9 mouse cellular contexts compared by ENCODE assay signal in the genomic region with DNA sequence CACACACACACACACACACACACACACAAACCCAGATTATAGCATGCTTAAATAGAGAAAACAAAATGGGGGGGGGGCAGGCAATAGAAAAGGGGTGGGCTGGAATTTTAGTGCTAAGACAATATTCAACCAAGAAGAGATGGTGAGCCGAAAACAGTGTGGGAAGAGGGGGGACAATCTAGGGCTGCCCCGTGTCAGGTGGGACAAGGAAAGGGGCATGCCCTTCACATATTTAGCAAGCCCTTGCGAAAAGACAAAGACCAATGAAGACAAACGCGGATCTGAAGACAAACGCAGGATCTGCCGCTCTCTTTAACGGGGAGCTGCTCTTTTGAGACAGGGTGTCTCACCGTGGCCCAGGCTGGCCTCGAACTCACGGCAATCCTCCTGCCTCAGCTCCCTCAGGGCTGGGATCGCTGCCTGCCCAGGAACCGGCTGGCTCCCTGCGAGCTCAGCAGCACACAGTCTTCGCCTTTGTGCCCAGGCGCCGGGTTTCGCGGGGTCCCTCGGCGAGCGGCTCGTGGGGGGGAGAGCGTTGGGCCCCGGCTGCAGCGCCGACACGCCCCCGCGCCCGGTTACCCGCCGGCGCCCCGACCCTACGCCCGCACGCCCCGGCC. TPM values are rescaled to one million over a fixed set of nuclear protein-coding genes. Genes with fewer than 3 reads are reported as not detected.
DNase-seq lines count a peak whose midpoint lies in the region; ATAC-seq and TF ChIP-seq lines count a peak whose summit lies in the region.
"Had no signal": no experiment of that assay in that cellular context is flagged by ENCODE, and none has a peak within 500 bp of the region (broad histone marks: within the 10 kb centered on the region; RNA-seq: fewer than 3 reads in every experiment).

No protein-coding gene starts in this region.

- ATAC-seq in lung, embryonic 14.5 days (ENCODE audit: insufficient read depth) = peak; percentile 36
- ATAC-seq in forebrain, embryonic 11.5 days (replicated peaks; ENCODE audit: low FRiP score) = peak; percentile 53
- ATAC-seq in limb, embryonic 14.5 days (ENCODE audit: low FRiP score, low read depth) = no peak

- H3K27ac ChIP-seq in lung, embryonic 14.5 days (ENCODE audit: low read depth) = no peak overlapping the region
- peak overlapping the region; percentile 39; the same call in 1 of the 2 replicates for H3K27ac ChIP-seq in forebrain, embryonic 11.5 days (ENCODE audit: low read depth, low read length)
- H3K27ac ChIP-seq in limb, embryonic 14.5 days (replicated peaks; ENCODE audit: low read depth, low read length) = no peak overlapping the region
- no peak overlapping the region for H3K27ac ChIP-seq in small intestine, adult 2 months (ENCODE audit: insufficient read depth, low read depth, low read length)

- WGBS in lung, embryonic 14.5 days = 2% methylated on average over 24 of the region's 39 CpGs
- 2% methylated on average over 38 of the region's 39 CpGs for WGBS in forebrain, embryonic 11.5 days
- 5% methylated on average over 19 of the region's 39 CpGs for WGBS in limb, embryonic 14.5 days
- 3% methylated on average over 39 of the region's 39 CpGs for WGBS in small intestine, adult 2 months

- TF ChIP-seq CTCF in lung, embryonic 14.5 days (IDR thresholded peaks at IDR 0.05; ENCODE audit: low read depth) = no peak
- TF ChIP-seq CTCF in small intestine, adult 2 months (IDR thresholded peaks at IDR 0.05; ENCODE audit: extremely low read depth, insufficient read length, insufficient replicate concordance, low read depth, low read length) = no peak

- H3K9me3 ChIP-seq in lung, embryonic 14.5 days (ENCODE audit: low read depth, low read length) = peaks cover 9% of the 10 kb centered on the region; the same call in 1 of the 2 replicates
- H3K9me3 ChIP-seq in forebrain, embryonic 11.5 days (ENCODE audit: control insufficient read depth, low read length) = peaks cover 5% of the 10 kb centered on the region; the same call in 1 of the 2 replicates
- H3K9me3 ChIP-seq in limb, embryonic 14.5 days (ENCODE audit: control insufficient read depth, low read length) = peaks cover 11% of the 10 kb centered on the region; the same call in 1 of the 2 replicates

- peak overlapping the region; percentile 57 for H3K4me3 ChIP-seq in lung, embryonic 14.5 days (ENCODE audit: low read depth, low read length)
- H3K4me3 ChIP-seq in forebrain, embryonic 11.5 days (ENCODE audit: low read depth, low read length) = peak overlapping the region; percentile 65
- peak overlapping the region; percentile 58 for H3K4me3 ChIP-seq in limb, embryonic 14.5 days (replicated peaks; ENCODE audit: low read length)
- H3K4me3 ChIP-seq in small intestine, adult 2 months (ENCODE audit: low read depth, low read length) = peak overlapping the region; percentile 56
- H3K4me3 ChIP-seq: myocyte had no signal

- H3K36me3 ChIP-seq in lung, embryonic 14.5 days (ENCODE audit: insufficient read depth) = no peaks in the 10 kb centered on the region
- H3K36me3 ChIP-seq in forebrain, embryonic 11.5 days (ENCODE audit: control insufficient read depth, insufficient read depth, low read length) = no peaks in the 10 kb centered on the region
- no peaks in the 10 kb centered on the region for H3K36me3 ChIP-seq in limb, embryonic 14.5 days (ENCODE audit: control insufficient read depth, insufficient read depth, low read length)
- H3K36me3 ChIP-seq in small intestine, adult 2 months (ENCODE audit: control insufficient read depth, insufficient read depth, low read length) = no peaks in the 10 kb centered on the region

- H3K9ac ChIP-seq in lung, embryonic 14.5 days = peak overlapping the region; percentile 49
- peak overlapping the region; percentile 77 for H3K9ac ChIP-seq in forebrain, embryonic 11.5 days (ENCODE audit: low read length)
- H3K9ac ChIP-seq in limb, embryonic 14.5 days (ENCODE audit: low read depth, low read length, severe bottlenecking) = peak overlapping the region; percentile 60

- no peaks in the 10 kb centered on the region for H3K4me1 ChIP-seq in lung, embryonic 14.5 days (ENCODE audit: insufficient read depth)
- H3K4me1 ChIP-seq in forebrain, embryonic 11.5 days (replicated peaks; ENCODE audit: control insufficient read depth, insufficient read depth, low read length) = no peaks in the 10 kb centered on the region
- H3K4me1 ChIP-seq in limb, embryonic 14.5 days (ENCODE audit: control insufficient read depth, insufficient read depth, low read length) = no peaks in the 10 kb centered on the region
- H3K4me1 ChIP-seq in small intestine, adult 2 months (ENCODE audit: control insufficient read depth, insufficient read depth, insufficient read length, low read length) = peaks cover 3% of the 10 kb centered on the region

- peak overlapping the region; percentile 72 for H3K4me2 ChIP-seq in lung, embryonic 14.5 days
- peak overlapping the region; percentile 50 for H3K4me2 ChIP-seq in forebrain, embryonic 11.5 days (ENCODE audit: low read depth, low read length, severe bottlenecking)
- H3K4me2 ChIP-seq in limb, embryonic 14.5 days (replicated peaks; ENCODE audit: low read depth, low read length, severe bottlenecking) = peak overlapping the region; percentile 66

- H3K27me3 ChIP-seq in lung, embryonic 14.5 days (ENCODE audit: insufficient read depth, low read length) = no peaks in the 10 kb centered on the region
- H3K27me3 ChIP-seq in forebrain, embryonic 11.5 days (ENCODE audit: control insufficient read depth, insufficient read depth, low read length) = no peaks in the 10 kb centered on the region
- no peaks in the 10 kb centered on the region for H3K27me3 ChIP-seq in limb, embryonic 14.5 days (ENCODE audit: control insufficient read depth, insufficient read depth, low read length)
- H3K27me3 ChIP-seq in small intestine, adult 2 months (ENCODE audit: control insufficient read depth, insufficient read depth, low read length) = peaks cover 16% of the 10 kb centered on the region

- no peak for TF ChIP-seq POLR2A in limb, embryonic 14.5 days (IDR thresholded peaks at IDR 0.05; ENCODE audit: borderline replicate concordance, extremely low read depth, insufficient read depth, insufficient read length)
- no peak for TF ChIP-seq POLR2A in small intestine, adult 2 months (IDR thresholded peaks at IDR 0.05; ENCODE audit: low read depth, low read length)

- DNase-seq in cerebellum, adult 9-11 months = peak; percentile 29
- no peak for DNase-seq in cerebellum, adult 9-10 months
- DNase-seq in lung, embryonic 14.5 days = no peak
- DNase-seq in lung, postnatal 14 days = no peak
- no peak for DNase-seq in forebrain, embryonic 11.5 days (ENCODE audit: low spot score)
- DNase-seq in limb, embryonic 14.5 days (ENCODE audit: low spot score) = no peak
- DNase-seq in spleen, postnatal 36 days (ENCODE audit: low spot score in 2 of 2) = no peak

RNA-seq across cellular contexts. Expression of gene Elovl2, which starts 0.4 kb away (rescaled TPM):
- 4.4 and 5.4 TPM in 2 replicates for polyA plus RNA-seq in lung, embryonic 14.5 days (2014; fragmentation: Nextera tagmentation; extraction: Ambion mirVana)
- polyA plus RNA-seq in forebrain, embryonic 11.5 days (2014; fragmentation: Nextera tagmentation; extraction: Ambion mirVana) = 52.8 and 55.4 TPM in 2 replicates
- 2.3 and 2.7 TPM in 2 replicates for polyA plus RNA-seq in limb, embryonic 14.5 days (2012; rRNA removed)
- 2.5 and 3.7 TPM in 2 replicates for polyA plus RNA-seq in limb, embryonic 14.5 days (2014; fragmentation: Nextera tagmentation; extraction: Ambion mirVana)
- 0.05 and 0.08 TPM in 2 replicates for polyA plus RNA-seq in small intestine, adult 2 months (2012; rRNA removed)
- polyA plus RNA-seq: myocyte had no signal

RNA-seq across cellular contexts. Expression of gene Smim13, which starts 29.8 kb away (rescaled TPM):
- 11.9 and 12.0 TPM in 2 replicates for polyA plus RNA-seq in lung, embryonic 14.5 days (2014; fragmentation: Nextera tagmentation; extraction: Ambion mirVana)
- polyA plus RNA-seq in forebrain, embryonic 11.5 days (2014; fragmentation: Nextera tagmentation; extraction: Ambion mirVana) = 13.1 and 14.3 TPM in 2 replicates
- 12.3 and 13.4 TPM in 2 replicates for polyA plus RNA-seq in limb, embryonic 14.5 days (2012; rRNA removed)
- polyA plus RNA-seq in limb, embryonic 14.5 days (2014; fragmentation: Nextera tagmentation; extraction: Ambion mirVana) = 15.8 and 17.3 TPM in 2 replicates
- 1.8 and 1.9 TPM in 2 replicates for polyA plus RNA-seq in small intestine, adult 2 months (2012; rRNA removed)

RNA-seq across cellular contexts. Expression of gene Gm17364, which starts 54.0 kb away (rescaled TPM):
- polyA plus RNA-seq in lung, embryonic 14.5 days (2014; fragmentation: Nextera tagmentation; extraction: Ambion mirVana) = not detected in 2 replicates
- polyA plus RNA-seq in forebrain, embryonic 11.5 days (2014; fragmentation: Nextera tagmentation; extraction: Ambion mirVana) = not detected in 2 replicates
- polyA plus RNA-seq in limb, embryonic 14.5 days (2012; rRNA removed) = not detected in 2 replicates
- polyA plus RNA-seq in limb, embryonic 14.5 days (2014; fragmentation: Nextera tagmentation; extraction: Ambion mirVana) = not detected in 2 replicates
- polyA plus RNA-seq in small intestine, adult 2 months (2012; rRNA removed) = not detected in 2 replicates
- polyA plus RNA-seq: myocyte had no signal
